18 mouse cellular contexts compared by ENCODE assay signal in the genomic region with DNA sequence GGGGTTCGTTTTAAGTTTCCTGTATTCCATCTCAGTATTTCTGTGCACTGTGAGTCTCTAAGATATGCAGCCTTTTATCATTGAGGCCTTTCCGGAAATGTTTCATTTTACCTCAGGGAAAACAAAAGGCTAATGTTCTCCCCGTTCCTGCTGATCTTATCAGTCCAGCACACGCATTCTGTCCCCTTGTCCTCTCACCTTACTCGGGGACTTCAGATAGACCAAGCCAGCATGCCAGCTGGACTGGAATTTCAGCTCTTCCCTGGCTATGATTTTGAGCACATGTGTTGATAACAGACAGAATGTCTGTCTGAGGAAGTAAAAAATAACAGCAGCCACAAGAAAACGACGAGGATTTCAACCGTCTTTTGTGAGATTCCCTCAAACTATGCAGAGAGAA.
"Had no signal": no experiment of that assay in that cellular context is flagged by ENCODE, and none has a peak within 500 bp of the region (broad histone marks: within the 10 kb centered on the region; RNA-seq: fewer than 3 reads in every experiment).

No protein-coding gene starts in this region.

- H3K4me2 ChIP-seq: liver, embryonic 13.5 days; midbrain, embryonic 13.5 days; neural tube, embryonic 13.5 days had no signal

- H3K27ac ChIP-seq: left cerebral cortex, adult 2 months; liver, embryonic 13.5 days; midbrain, embryonic 10.5 days; midbrain, embryonic 13.5 days; neural tube, embryonic 13.5 days had no signal

- DNase-seq: kidney, adult 9 months; kidney, postnatal 14 days; kidney, postnatal 4 days; layer of hippocampus, postnatal 36 days; liver, embryonic 13.5 days; lung, adult 2 months; lung, postnatal 36 days; retina, postnatal 1 day; right cerebral cortex, postnatal 25 days; thymus, postnatal 25 days had no signal

- H3K4me1 ChIP-seq: liver, embryonic 13.5 days; megakaryocyte, embryonic 14.5 days had no signal

- H3K9ac ChIP-seq: liver, embryonic 13.5 days; midbrain, embryonic 13.5 days; neural tube, embryonic 13.5 days had no signal

- H3K27me3 ChIP-seq: liver, embryonic 13.5 days; megakaryocyte, embryonic 14.5 days; midbrain, embryonic 13.5 days; neural tube, embryonic 13.5 days had no signal

- ATAC-seq: lung, postnatal 0 days; midbrain, embryonic 13.5 days; midbrain, embryonic 16.5 days had no signal

- H3K36me3 ChIP-seq: liver, embryonic 13.5 days had no signal

- H3K9me3 ChIP-seq: liver, embryonic 13.5 days; midbrain, embryonic 13.5 days; neural tube, embryonic 13.5 days had no signal

- H3K4me3 ChIP-seq: left cerebral cortex, adult 2 months; liver, embryonic 13.5 days; megakaryocyte, embryonic 14.5 days; midbrain, embryonic 10.5 days; midbrain, embryonic 13.5 days; myocyte; neural tube, embryonic 13.5 days had no signal
